ENCODE assay signal across 8 mouse cellular contexts in genomic region chr2:103484617-103485401, GRCm38 (mm10). TPM values are rescaled to one million over a fixed set of nuclear protein-coding genes. Genes with fewer than 3 reads are reported as not detected.
DNase-seq lines count a peak whose midpoint lies in the region; ATAC-seq lines count a peak whose summit lies in the region.

TSS of gene Cat (minus strand) at chr2:103485160.

- peak within 1 kb of the TSS; percentile 90 for H3K4me2 ChIP-seq in lung, embryonic 16.5 days (ENCODE audit: low read depth, low read length)

- no peaks in the 10 kb centered on the region for H3K36me3 ChIP-seq in lung, embryonic 16.5 days (ENCODE audit: control insufficient read depth, insufficient read depth, low read length)

- DNase-seq in MEL-GATA-1-ER (ENCODE audit: extremely low read depth, low read depth), result peak; percentile 87
- peak; percentile 90 for DNase-seq in cerebellum, adult 8-10 months
- DNase-seq in forelimb bud, embryonic 11.5 days (ENCODE audit: low read depth, low spot score), result peak; percentile 93
- peak; percentile 91 for DNase-seq in layer of hippocampus, adult 9-10 months (ENCODE audit: low spot score)
- DNase-seq in ovary, postnatal 10 days (ENCODE audit: low spot score), result peak; percentile 94
- peak; percentile 93 to 96 for DNase-seq in thymus, postnatal 10 days (ENCODE audit: low spot score in 2 of 2)

- H3K9ac ChIP-seq in lung, embryonic 16.5 days (ENCODE audit: low read length), result peak within 1 kb of the TSS; percentile 73

- WGBS in lung, embryonic 16.5 days, result 0% methylated on average over 41 of the region's 41 CpGs

- peaks cover 16% of the 10 kb centered on the region for H3K4me1 ChIP-seq in lung, embryonic 16.5 days (replicated peaks; ENCODE audit: control insufficient read depth, insufficient read depth, low read length)

- H3K4me3 ChIP-seq in lung, embryonic 16.5 days (ENCODE audit: low read length), result peak within 1 kb of the TSS; percentile 74

- H3K27me3 ChIP-seq in lung, embryonic 16.5 days (ENCODE audit: control insufficient read depth, insufficient read depth, low read depth, low read length), result no peaks in the 10 kb centered on the region

- peak within 1 kb of the TSS; percentile 92 for H3K27ac ChIP-seq in lung, embryonic 16.5 days (ENCODE audit: low read length)

- ATAC-seq in hematopoietic stem cell, adult 5-6 weeks (replicated peaks in 1 of 2; ENCODE audit: insufficient read depth in 1 of 2, low FRiP score in 2 of 2, low TSS enrichment in 1 of 2, low read depth in 1 of 2, poor library complexity in 2 of 2, severe bottlenecking in 2 of 2), result peak; percentile 95 to 96
- peak; percentile 100 for ATAC-seq in lung, embryonic 16.5 days (ENCODE audit: low read depth)

- H3K9me3 ChIP-seq in lung, embryonic 16.5 days (ENCODE audit: control insufficient read depth, low read length), result no peaks in the 10 kb centered on the region

RNA-seq across cellular contexts. Expression of gene Cat, which starts in this region (rescaled TPM):
- total RNA-seq in hematopoietic stem cell, adult 5-6 weeks (2017), result 48.7 and 50.4 TPM in 2 replicates
- polyA plus RNA-seq in lung, embryonic 16.5 days (2015; fragmentation: Nextera tagmentation; extraction: Ambion mirVana), result 109 and 112 TPM in 2 replicates

Comparison
In these comparisons a context has a peak if more than half of its experiments do, and no peak if none do; other contexts are left out.
1. Peak in every context shown above with its lines: DNase-seq, ATAC-seq, H3K4me3 ChIP-seq and H3K27ac ChIP-seq.